Mouse (Mus musculus) forebrain, embryonic 14.5 days (tissue): ENCODE measurements at regions not wholly inside any gene's neighbourhood (a gene's known extent, or its start where the extent isn't known, plus 50 kb on each side); places are given as distances from the start of the nearest gene placed in this dataset.

Experiments
- ATAC-seq: fragments of 200-750 bp; cut with Nextera tagmentation; 2 replicates; pipeline ENCODE4 v1.8.0; 2017; ENCODE audit warnings: mild to moderate bottlenecking, moderate library complexity
- DNase-seq: peaks from one replicate; pipeline ENCODE4 v3.0.0-alpha.2; 2015; ENCODE audit warnings: low spot score
- H3K27ac ChIP-seq: fragments of 300-500 bp; sonication (generic); 2 replicates; pipeline ENCODE4 v1.5.1; 2014; ENCODE audit warnings: low read depth, mild to moderate bottlenecking, control low read depth, low read length, moderate library complexity
- H3K27me3 ChIP-seq: fragments of 300-500 bp; sonication (generic); replicated peaks from 2 replicates; pipeline ENCODE4 v1.6.1; 2014; ENCODE audit warnings: low read length, control low read depth, mixed read lengths; ENCODE audit not compliant: control insufficient read depth, insufficient read depth
- H3K36me3 ChIP-seq: fragments of 300-500 bp; sonication (generic); 2 replicates; pipeline ENCODE4 v1.6.1; 2014; ENCODE audit warnings: low read length, control low read depth; ENCODE audit not compliant: control insufficient read depth, insufficient read depth
- H3K4me1 ChIP-seq: fragments of 300-500 bp; sonication (generic); 2 replicates; pipeline ENCODE4 v1.6.1; 2014; ENCODE audit warnings: antibody characterized with exemption, low read length, control low read depth; ENCODE audit not compliant: control insufficient read depth, insufficient read depth
- H3K4me2 ChIP-seq: fragments of 300-500 bp; sonication (generic); 2 replicates; pipeline ENCODE4 v1.6.1; 2014; ENCODE audit warnings: mild to moderate bottlenecking, control low read depth, low read length
- H3K4me3 ChIP-seq: fragments of 300-500 bp; sonication (generic); 2 replicates; pipeline ENCODE4 v1.5.1; 2014; ENCODE audit warnings: low read depth, low read length, control low read depth
- H3K9ac ChIP-seq: fragments of 300-500 bp; sonication (generic); 2 replicates; pipeline ENCODE4 v1.6.1; 2014; ENCODE audit warnings: mild to moderate bottlenecking, low read length, control low read depth, moderate library complexity
- H3K9me3 ChIP-seq: fragments of 300-500 bp; sonication (generic); replicated peaks from 2 replicates; pipeline ENCODE4 v1.6.1; 2016; ENCODE audit warnings: low read length, control low read depth, mixed read lengths; ENCODE audit not compliant: control insufficient read depth
- WGBS: fragments of 180-500 bp; shearing (Covaris S2); extraction: QIAGEN DNeasy Blood & Tissue Kit; methylation state at CpG from one replicate; pipeline ENCODE4 v1.1.7; 2014; 5-methylcytosine and 5-hydroxymethylcytosine counted together

- no peak for DNase-seq
- Histone ChIP-seq H3K27me3 (no peaks in the 10 kb centered on the region), H3K9me3 (no peaks in the 10 kb centered on the region), H3K27ac (no peak overlapping the region), H3K4me1 (no peaks in the 10 kb centered on the region), H3K4me2 (no peak overlapping the region), H3K36me3 (no peaks in the 10 kb centered on the region), H3K4me3 (no peak overlapping the region), H3K9ac (no peak overlapping the region)
- WGBS, result 85% methylated on average over 5 of the region's 5 CpGs
- no peak for ATAC-seq
Observed at GRCm38 (mm10) chr14:58662601-58663000, 480.1 kb downstream of the 1700129C05Rik start.

DNA sequence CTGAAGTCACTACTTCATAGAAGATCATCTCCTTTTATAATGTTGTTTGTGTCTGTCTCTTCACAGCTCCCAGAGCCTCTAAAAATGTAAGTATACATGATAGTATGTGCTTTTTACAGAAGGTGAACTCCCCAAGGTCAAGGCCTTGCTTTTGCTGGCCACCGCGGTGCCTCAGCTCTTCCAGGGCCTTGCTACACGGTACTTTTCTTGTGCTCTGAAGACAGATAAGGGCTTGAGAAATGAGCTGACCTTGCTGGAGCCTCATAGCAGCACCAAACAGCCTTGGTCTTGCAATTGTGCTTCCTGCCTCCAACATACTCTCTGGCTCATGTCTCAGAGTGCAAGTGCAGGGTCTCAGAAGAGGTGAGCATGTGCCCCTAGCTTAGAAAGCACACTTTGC is 481.3 kb downstream of the 1700129C05Rik start:
- WGBS, result 93% methylated on average over 3 of the region's 3 CpGs

GRCm38 (mm10) chr14:58657263-58657662 is 485.4 kb downstream of the 1700129C05Rik start:
- H3K9ac ChIP-seq, result no peak overlapping the region
- 0 out of 2 replicates have a peak, but pooled peaks cover 3% of the 10 kb centered on the region for H3K4me1 ChIP-seq
- WGBS, result 49% methylated on average over 2 of the region's 2 CpGs
- H3K4me2 ChIP-seq, result no peak overlapping the region
- H3K36me3 ChIP-seq, result no peaks in the 10 kb centered on the region
- no peak for ATAC-seq
- H3K27ac ChIP-seq, result no peak overlapping the region
- DNase-seq, result no peak
- H3K9me3 ChIP-seq, result no peaks in the 10 kb centered on the region
- H3K4me3 ChIP-seq, result no peak overlapping the region
- H3K27me3 ChIP-seq, result no peaks in the 10 kb centered on the region; the same call in 1 of the 2 replicates

More for the DNA sequence above, 481.3 kb downstream of the 1700129C05Rik start:
- Histone ChIP-seq H3K4me1 (0 out of 2 replicates have a peak, but pooled peaks cover 3% of the 10 kb centered on the region), H3K9me3 (no peaks in the 10 kb centered on the region), H3K4me3 (no peak overlapping the region), H3K4me2 (no peak overlapping the region), H3K27ac (no peak overlapping the region), H3K27me3 (no peaks in the 10 kb centered on the region; the same call in 1 of the 2 replicates), H3K36me3 (no peaks in the 10 kb centered on the region), H3K9ac (no peak overlapping the region)
- ATAC-seq, result no peak
- DNase-seq, result no peak

DNA sequence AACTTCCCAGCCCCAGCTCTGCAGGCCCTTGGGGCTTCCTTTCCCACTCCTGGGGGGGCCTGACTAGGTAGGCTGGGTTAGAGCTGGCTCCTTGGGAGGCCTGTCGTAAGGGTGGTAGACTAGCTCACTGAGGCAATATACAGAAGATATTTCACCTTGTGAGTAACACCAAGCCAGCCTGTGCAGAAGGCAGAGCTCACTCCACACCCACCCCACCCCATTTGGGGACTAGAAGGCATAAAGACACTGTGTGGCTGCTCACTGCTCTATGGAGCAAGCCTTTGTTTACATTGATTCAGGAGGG is 485.8 kb downstream of the 1700129C05Rik start:
- Histone ChIP-seq H3K27ac (no peak overlapping the region), H3K36me3 (no peaks in the 10 kb centered on the region), H3K4me2 (no peak overlapping the region), H3K9ac (no peak overlapping the region), H3K4me1 (0 out of 2 replicates have a peak, but pooled peaks cover 3% of the 10 kb centered on the region), H3K9me3 (no peaks in the 10 kb centered on the region), H3K27me3 (no peaks in the 10 kb centered on the region; the same call in 1 of the 2 replicates), H3K4me3 (no peak overlapping the region)
- 0% methylated on average over 1 of the region's 1 CpGs for WGBS
- no peak for ATAC-seq
- DNase-seq, result no peak

GRCm38 (mm10) chr14:58656212-58656934 is 486.3 kb downstream of the 1700129C05Rik start:
- no peaks in the 10 kb centered on the region for H3K36me3 ChIP-seq
- H3K27ac ChIP-seq, result no peak overlapping the region
- H3K27me3 ChIP-seq, result no peaks in the 10 kb centered on the region; the same call in 1 of the 2 replicates
- 4% methylated on average over 4 of the region's 4 CpGs for WGBS
- no peaks in the 10 kb centered on the region for H3K9me3 ChIP-seq
- 0 out of 2 replicates have a peak, but pooled peaks cover 3% of the 10 kb centered on the region for H3K4me1 ChIP-seq
- H3K9ac ChIP-seq, result no peak overlapping the region
- DNase-seq (no peak), ATAC-seq (no peak)
- H3K4me3 ChIP-seq, result no peak overlapping the region
- no peak overlapping the region for H3K4me2 ChIP-seq

GRCm38 (mm10) chr14:58653026-58653425 is 489.7 kb downstream of the 1700129C05Rik start:
- WGBS, result 82% methylated on average over 1 of the region's 1 CpGs

GRCm38 (mm10) chr14:58652004-58652403 is 490.7 kb downstream of the 1700129C05Rik start:
- Histone ChIP-seq H3K27me3 (no peaks in the 10 kb centered on the region; the same call in 1 of the 2 replicates), H3K4me3 (no peak overlapping the region), H3K9me3 (no peaks in the 10 kb centered on the region), H3K36me3 (no peaks in the 10 kb centered on the region), H3K27ac (no peak overlapping the region), H3K9ac (no peak overlapping the region), H3K4me2 (no peak overlapping the region), H3K4me1 (0 out of 2 replicates have a peak, but pooled peaks cover 3% of the 10 kb centered on the region)
- 82% methylated on average over 3 of the region's 3 CpGs for WGBS
- ATAC-seq, result no peak
- no peak for DNase-seq

More at GRCm38 (mm10) chr14:58653026-58653425, 489.7 kb downstream of the 1700129C05Rik start:
- ATAC-seq (no peak), DNase-seq (no peak)
- H3K27ac ChIP-seq, result no peak overlapping the region
- H3K4me2 ChIP-seq, result no peak overlapping the region
- H3K36me3 ChIP-seq, result no peaks in the 10 kb centered on the region
- H3K9me3 ChIP-seq, result no peaks in the 10 kb centered on the region
- no peak overlapping the region for H3K4me3 ChIP-seq
- H3K4me1 ChIP-seq, result 0 out of 2 replicates have a peak, but pooled peaks cover 3% of the 10 kb centered on the region
- no peak overlapping the region for H3K9ac ChIP-seq
- no peaks in the 10 kb centered on the region; the same call in 1 of the 2 replicates for H3K27me3 ChIP-seq

- no peak overlapping the region for H3K27ac ChIP-seq
- no peaks in the 10 kb centered on the region for H3K4me1 ChIP-seq
- H3K9ac ChIP-seq, result no peak overlapping the region
- H3K36me3 ChIP-seq, result no peaks in the 10 kb centered on the region
- H3K9me3 ChIP-seq, result no peaks in the 10 kb centered on the region
- DNase-seq (peak; percentile 46), ATAC-seq (no peak; the same call in 1 of the 2 replicates)
- no peak overlapping the region for H3K4me2 ChIP-seq
- no peak overlapping the region for H3K4me3 ChIP-seq
- WGBS, result 48% methylated on average over 6 of the region's 6 CpGs
- H3K27me3 ChIP-seq, result no peaks in the 10 kb centered on the region
Observed at GRCm38 (mm10) chr14:58651210-58651609, 491.5 kb downstream of the 1700129C05Rik start.

DNA sequence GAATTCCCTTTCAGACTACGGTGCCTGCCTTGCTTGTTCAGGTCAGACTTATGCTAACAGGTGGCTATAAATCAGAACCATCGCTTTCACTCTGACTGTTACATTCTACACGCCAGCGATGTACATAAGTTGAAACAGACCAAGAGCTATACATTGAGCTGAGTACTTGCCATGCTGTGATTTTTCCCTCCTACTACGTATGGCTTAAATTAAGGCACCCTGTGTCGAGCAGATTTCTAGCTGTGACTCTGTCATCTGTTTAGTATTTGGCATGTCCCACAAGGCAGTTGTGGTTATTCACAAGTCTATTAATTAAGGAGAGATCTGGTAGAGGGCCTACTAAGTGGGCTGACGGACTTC is 504.4 kb downstream of the 1700129C05Rik start:
- peak; percentile 32 for ATAC-seq
- Histone ChIP-seq H3K36me3 (no peaks in the 10 kb centered on the region), H3K4me3 (no peak overlapping the region), H3K27ac (no peak overlapping the region), H3K4me1 (peaks cover 9% of the 10 kb centered on the region; the same call in 1 of the 2 replicates), H3K9me3 (no peaks in the 10 kb centered on the region), H3K27me3 (peaks cover 4% of the 10 kb centered on the region; the same call in 1 of the 2 replicates), H3K4me2 (no peak overlapping the region), H3K9ac (no peak overlapping the region)
- DNase-seq, result peak; percentile 47
- 23% methylated on average over 7 of the region's 7 CpGs for WGBS
